Mouse (Mus musculus) mouse trophoblast stem cell (cell line): ENCODE results near the gene Gng12.
"Not testable (repeated sequence)": the region's sequence is repeated elsewhere in the genome, so short reads cannot be mapped to it uniquely, and the experiment has no call there.

Source experiments
- in situ Hi-C, 2 experiments: fragments of 300-500 bp; cut with MseI, MboI; formaldehyde crosslinking; loops; 2 replicates in 1 of 2; 3 replicates in 1 of 2; pipeline ENCODE4 v1.15.1; 2025

Gene Gng12

DNA sequence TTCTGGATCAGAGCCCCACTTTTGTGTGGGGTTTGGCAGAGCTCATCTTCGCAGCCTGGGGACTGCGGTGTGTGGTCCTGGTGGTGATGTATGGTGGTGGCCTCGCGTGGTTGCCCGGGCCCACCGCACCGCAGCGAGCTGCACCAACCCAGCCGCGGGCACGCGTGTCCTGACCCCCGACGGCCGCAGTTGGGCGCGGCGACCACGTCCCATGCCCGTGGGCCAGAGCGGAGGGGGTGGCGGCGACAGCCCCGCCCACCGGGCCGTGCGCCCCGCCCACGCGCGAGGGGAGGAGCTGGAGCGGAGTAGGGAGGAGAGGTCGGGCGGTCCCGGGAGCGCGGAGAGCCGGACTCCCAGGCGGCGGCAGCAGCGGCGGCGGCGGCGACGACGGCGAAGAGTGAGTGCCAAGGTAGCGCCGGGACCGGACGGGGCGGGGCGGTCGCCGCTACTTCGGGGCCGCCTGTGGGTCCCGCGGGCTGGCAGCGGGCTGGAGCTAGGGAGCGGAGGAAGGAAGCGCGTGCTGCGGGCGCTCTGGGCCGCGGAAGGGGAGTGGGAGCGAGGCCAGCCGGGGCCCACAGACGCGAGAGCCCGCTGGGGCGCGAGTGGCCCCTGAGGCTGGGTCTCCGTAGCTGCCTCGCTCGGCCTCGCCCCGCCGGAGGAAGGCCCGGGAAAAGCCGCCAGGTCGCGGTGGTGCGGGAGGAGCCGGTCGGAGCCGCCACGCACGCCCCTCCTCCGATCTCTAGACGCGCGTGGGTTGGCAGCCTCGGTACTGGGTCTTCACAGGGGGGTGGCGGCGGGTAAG, at the start of gene Gng12:
TSS of gene Gng12 (plus strand) at position 279 of the 802 bp plus-strand sequence.
- in situ Hi-C loops = no loop called here

DNA sequence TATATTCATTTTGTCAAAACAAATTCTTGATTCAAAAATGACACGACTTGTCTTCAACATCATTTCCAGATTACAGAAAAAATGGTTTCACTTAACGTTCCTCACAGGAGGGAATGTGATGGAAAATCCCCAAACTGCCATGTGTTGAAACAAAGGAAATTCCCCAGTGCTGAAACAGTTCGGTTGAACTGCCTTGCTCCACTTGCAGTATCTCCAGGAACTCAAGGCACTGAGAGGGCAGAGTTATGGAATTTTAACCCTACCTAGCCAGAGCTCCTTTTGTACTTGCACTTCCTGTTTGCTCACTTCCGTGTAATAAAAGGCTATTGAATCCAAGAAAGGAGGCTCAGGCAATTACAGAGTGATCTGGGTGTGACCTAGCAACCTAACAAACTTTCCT, 47.3 kb upstream of the Gng12 start:
- in situ Hi-C loops = loop anchor here in 1 of 2 experiments (10.0 kb wide), 2 partner anchors 96 to 306 kb away; no protein-coding TSS in a partner anchor

DNA sequence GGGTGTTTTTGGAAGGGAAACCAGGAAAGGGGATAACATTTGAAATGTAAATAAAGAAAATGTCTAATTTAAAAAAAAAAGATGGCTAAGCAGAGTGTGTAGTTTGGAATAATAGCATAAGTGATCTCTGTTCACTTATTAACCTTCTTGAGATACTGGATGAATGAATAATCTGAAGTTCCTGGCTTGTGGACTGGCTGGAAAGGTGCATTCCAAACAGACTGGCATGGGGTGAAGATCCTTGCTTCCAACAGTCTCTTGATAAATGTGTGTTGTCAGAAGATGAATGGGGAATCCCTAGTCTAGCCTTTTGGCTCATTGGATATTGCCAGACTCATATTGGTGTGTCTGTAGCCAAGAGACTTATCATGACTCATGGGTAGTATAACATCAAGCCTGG, 40.0 kb upstream of the Gng12 start:
- in situ Hi-C loops = no loop called here

DNA sequence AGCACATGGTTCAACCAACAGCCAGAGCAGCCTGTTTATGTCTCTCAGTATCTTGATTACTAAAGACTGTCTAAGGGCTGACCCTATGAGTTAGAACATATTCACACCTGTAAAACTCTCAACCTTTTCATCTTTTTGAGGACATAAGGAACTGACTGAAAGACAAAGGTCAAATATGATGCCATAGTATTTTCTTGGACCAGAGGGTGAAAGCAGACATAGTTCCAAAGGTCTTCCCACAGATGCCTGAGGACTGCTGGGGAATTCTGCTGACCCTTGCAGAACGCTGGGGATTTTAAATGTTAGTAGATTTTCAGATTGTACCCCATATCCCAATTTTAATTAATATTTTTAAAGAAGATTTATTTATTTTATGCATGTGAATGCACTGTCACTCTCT, 37.8 kb upstream of the Gng12 start:
- in situ Hi-C loops = no loop called here

DNA sequence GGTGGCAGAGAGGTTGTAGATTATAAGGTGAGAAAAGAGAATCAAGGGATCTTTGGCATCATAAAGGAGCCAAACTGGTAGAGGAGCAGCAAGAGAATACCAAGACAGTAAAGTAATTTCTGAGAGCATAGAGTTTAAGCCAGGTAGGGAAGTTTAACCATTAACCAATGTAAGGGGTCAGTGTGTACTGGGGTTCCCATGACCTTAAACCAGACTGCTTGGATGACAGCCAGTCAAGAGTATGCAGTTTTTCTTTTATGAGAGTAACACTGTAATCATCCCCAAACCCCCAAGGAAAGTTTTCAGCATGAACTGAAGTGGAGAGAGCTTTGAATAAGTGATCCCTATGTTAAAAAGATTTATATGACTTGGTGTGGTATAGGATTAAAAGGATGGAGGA, 36.8 kb upstream of the Gng12 start:
- in situ Hi-C loops = no loop called here

DNA sequence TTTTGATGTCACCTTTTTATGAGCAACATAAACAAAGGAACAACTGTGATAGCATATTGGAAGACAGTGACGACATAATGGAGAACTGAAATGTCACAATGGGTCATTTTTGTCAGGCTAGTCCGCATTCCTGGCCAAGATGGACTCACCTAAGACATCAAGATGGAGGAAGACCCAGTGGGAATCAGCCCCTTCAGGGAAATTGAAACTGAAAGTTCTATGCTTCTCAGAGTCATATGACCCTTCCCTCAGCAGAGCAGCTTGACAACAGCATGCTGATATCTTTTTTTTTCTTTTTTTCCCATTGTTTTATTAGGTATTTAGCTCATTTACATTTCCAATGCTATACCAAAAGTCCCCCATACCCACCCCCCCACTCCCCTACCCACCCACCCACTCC, 31.7 kb upstream of the Gng12 start:
- in situ Hi-C loops = no loop called here

DNA sequence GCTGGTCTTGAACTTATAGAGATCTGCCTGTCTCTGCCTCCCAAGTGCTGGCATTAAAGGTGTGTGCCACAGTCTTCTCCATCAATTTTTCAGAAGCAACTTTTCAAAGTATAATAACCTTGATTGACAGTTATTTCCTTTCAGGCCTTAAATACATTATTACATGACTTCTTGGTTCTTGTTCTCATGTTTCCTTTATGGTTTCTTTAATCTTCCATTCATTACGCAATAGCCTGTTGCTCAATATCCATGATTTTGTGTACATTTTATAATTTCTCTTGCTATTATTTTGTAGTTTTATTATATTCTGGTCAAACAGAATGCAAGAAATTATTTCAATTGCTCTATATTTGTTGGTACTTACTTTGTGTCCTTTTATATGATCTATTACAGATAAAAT, 29.9 kb upstream of the Gng12 start:
- in situ Hi-C loops = no loop called here

DNA sequence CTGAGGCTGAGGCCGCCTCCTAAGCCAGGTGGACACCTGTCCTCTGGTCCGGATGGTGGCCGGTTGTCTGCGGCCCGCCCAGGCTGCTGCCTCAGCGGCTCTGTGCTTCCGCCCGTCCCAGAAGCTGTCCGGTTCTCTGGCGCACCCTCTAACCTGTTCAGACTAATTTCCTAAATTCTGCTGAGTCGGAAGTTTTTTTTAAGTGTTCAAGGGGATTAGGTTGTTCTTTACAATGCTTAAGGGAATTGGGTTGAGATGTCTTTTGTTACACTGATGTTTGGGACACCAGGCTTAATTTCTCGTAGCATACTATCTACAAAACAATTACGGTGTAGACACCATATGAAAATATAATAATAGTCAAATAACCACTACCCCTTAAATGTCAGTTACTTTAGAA, 19.1 kb upstream of the Gng12 start:
- in situ Hi-C loops = not testable (repeated sequence)

DNA sequence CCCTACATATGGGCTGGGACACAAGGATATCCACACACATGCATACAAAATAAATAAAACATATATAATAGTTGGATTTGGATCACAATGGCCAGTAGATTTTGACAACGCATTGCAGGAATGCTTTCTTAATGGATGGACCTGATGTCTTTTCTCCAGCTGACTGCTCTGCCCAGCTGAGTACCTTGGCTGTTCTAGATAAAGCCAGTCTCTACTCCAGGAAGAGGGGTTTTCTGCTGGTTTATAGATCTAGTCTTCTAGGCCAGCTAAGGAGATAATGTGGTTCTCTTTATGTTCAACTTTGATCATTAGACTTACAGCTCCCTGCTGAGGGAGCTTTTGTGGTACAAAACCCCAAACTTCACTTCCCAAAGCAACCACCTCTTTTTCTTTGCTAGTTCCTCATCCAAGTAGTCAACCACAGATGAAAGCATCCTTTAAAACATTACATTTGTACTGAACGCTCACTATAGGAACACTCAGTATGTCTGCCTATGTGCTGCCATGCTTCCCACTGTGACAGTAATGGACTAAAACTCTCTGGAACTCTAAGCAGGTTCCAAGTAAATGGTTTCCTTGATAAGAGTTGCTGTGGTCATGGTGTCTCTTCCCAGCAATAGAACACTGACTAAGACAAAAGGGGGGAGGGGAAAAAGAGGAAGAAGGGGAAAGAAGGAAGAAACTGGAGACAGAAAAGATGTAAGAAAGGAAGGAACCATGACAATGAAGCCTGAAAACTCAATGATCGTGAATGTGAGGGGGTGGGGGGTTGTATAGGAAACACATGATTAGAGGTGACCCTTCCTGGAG, 5.6 kb upstream of the Gng12 start:
- in situ Hi-C loops = no loop called here

DNA sequence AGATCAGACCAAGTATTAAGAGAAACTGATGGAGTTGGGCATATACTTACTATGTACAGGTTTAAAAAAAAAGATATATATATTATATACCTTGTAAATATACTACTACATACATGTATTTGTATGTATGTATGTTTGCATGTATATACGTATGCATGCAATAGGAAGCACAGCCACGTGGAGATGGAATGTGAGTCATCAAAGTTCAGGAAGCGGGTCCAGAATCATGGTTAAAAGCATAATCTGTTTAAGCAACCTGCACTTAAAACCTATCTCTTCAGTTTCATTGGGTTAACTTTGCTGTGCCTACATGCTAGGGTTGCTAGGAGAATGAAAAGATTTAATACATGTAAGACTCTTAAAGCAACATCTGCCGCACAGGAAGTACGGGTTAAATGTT, 2.2 kb upstream of the Gng12 start:
- in situ Hi-C loops = no loop called here

DNA sequence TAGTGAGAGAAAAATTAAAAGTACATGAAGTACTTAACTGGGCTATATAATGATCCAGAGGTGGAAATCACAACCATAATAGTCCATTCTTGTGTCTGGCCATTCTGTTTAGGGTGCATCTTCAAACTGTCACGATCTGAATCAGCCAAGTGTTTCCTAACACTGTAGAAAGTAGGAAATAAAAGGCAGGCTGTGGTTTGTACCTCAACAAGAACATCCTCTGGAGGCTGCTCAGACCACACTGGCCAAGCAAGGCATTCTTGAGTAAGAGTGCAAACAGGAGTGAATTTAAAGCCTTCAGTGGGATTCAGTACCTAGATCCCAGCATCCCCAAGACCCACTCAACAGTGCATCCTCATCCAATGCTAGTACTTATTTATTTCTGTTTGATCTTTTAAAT, 1.2 kb upstream of the Gng12 start:
- in situ Hi-C loops = no loop called here

DNA sequence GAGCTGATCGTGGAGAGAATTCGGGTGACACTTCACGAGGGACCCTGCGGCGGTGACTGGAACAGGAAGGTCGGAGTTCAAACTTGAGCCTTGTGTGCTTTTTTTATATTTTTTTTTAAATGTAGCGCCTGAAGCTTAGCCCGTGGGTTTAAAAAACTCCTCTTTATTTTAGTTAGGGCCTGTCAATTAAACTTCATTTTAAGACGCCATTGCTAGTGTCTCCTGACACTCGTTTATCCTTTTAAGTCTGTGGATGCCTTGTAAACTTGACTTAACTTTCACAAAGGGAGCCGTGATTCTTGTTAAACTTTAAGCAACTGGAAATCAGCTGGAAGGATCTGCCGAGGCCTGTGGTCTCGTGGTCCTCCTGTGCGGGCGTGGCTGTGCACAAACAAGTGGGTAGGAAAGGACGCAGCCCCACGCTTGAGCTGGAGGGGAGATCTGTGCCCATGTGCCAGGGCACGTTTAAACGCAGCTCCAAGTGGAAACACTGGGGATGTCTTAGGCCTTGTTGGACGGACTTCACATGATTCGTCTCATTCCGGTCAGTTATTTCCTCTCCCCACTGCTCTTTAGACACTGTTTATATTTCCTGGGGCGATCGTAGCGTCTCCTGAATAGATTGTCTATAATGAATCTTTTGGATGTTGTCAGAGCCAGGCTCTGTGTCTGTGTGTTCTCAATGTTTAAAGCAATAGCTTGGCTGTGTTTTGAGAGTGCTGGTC, 886 bp downstream of the Gng12 start:
- in situ Hi-C loops = no loop called here

DNA sequence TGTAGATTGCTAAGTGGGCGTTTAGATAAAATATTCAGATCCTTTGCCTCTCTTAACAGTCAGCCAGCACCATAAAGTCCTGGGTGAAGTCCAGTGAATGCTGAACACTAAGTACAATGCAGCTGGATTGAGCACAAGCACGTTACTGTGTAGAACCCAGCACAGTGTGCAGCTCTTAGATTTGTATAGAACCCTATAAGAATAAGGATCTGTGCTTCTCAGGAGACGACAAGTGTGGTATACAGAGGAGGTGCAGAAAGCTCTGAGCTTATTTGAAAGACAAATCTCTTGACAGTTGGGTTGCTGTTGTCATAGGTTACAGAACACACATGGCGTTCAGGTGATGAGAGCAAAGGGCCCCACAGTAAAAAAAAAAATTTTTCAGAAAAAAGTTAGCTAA, 1.8 kb downstream of the Gng12 start:
- in situ Hi-C loops = no loop called here

DNA sequence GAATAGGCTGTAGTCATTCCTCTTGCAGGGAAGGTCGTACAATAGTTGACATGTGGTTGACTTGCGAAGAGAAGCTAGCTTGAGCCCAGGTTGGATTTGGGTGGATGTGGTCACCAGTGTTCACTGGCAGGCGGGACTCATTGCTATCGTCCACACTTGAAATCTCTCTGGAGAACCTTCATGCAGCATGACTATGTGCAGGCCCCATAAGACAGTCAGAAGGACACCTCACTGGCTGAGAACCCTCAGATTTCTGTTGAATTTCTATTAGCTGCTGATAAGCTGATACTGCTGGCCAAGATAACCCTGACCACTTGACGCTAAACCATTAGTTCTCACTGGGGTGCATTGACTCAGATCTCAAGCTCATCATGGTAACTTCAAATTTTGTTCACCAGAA, 5.7 kb downstream of the Gng12 start:
- in situ Hi-C loops = no loop called here

DNA sequence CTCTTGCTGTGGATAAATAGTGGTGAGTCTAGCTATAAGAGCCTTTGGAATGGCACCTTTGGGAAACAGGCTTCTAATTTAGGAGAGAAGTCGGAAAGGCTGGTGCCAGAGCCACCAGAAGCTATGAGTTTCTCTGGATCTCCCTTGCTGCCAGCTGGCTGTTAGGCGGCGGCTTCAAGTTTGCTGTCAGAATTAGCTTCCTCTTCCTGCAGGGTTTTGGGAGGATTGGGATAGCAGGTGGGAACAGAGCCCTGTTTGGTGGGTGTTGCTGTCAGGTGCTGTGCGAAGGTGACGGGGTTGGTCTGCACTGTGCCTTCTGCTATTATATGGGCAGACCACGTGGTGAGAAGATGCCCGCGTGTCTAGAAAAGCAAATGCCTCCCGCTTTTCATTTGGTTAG, 7.0 kb downstream of the Gng12 start:
- in situ Hi-C loops = no loop called here

DNA sequence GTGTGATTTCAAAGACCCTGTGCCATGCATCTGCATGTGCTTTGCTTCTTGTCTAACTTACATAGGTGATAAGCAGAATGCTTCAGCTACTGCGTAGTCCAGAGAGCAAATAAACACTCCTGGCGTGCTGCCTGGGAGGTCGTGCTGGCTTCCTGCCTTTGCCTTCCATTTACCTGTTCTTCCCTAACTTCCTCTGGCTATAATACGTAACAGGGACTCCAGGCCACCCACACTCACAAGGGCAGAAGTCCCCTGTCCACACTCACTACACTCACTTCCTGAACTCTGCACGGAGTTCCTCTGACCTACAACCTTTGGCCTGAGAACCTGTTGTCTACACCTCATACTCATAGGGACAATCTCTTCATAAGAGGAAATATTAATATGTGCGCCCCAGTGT, 7.5 kb downstream of the Gng12 start:
- in situ Hi-C loops = no loop called here

DNA sequence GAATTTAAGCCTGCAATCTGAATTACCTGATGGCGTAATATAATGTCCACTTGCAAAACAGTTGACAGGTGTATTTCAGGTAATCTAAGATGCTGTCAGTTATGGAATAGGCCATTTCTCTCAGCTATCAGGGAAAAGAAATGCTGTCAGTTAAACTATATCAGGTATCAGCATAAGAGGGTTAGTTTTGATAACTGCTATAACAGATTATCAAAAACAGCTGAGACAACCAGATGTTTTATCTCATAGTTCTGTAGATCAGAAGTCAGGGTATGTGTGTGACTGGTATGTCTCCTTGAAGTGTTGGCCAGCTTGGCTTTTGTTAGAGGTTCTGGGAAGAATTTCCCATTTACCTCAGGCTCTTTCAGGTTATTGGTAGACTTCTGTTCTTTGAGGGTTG, 10.0 kb downstream of the Gng12 start:
- in situ Hi-C loops = no loop called here

DNA sequence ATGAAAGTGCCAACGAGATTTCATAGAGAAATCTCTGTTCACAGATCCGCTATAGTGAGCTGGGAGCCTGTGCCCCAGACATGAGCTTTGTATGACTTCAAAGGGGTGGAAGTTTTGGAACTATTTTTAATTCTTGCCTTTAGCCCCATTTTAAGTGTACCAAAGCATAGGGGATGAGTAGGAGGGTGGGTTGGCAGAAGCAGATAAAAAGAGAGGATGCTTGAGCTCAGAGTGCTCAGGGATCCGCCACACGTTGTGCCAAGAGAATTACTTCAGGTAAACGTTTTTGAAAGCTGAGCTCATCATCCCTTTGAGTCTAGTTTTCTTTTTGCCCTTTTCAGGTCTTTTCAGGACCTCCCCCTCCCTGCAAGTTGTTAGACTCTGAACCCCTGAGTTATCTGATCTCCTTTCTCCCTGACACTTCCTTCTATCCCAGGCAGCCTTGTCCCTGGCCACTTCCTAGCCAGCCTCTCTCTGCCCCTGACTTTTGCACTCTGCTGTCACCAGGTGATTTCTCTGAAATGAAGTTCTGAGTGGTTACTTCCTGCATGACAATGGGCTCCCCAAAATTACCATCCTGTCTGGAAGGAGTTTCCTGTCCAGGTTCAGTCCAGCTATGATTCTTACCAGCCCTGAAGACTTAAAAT, 12.3 kb downstream of the Gng12 start:
- in situ Hi-C loops = no loop called here

DNA sequence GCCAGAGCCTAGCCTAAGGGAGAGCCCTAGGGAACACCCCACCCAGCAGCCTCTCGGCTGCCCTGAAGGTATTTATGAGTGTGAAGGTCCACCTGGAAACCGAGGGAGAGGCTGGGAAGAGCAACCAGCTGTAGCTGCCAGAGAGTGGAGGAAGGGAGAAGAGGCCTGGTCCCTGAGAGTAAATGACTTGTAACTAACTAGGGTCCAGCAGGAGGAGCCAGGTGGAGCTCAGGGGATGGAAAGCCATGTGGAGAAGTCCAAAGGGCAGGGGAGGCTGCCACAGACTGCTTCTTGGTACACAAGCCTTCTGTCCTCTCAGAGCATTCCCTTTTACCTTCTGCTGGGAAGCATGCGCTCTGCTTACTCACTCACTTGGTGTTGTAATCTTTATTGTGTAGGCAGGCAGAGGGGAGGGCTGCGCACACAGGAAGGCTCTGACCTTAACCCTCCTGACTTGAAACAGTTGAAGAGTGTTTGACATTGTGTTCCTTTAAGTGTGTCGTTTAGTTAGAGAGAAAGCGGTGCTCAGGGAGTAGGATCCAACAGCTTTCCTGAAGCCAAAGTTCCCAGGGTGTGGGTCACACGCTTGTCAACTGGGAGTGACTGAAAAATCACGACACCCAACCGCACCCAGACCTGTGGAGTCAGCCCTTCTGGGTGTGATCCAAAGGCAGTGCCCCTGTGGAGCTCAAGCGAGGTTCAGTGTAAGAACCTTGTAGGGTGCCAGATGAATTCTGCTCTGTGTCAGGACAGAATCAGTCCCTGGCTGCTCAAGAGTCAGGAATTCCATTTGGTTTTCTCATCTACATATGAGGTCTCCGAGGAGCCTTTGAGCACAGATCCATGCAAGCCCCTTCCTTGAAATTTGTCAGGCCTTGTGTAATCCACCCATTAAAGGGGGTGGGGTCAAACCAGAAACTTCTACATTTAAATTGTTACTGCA, 14.6 kb downstream of the Gng12 start:
- in situ Hi-C loops = no loop called here

DNA sequence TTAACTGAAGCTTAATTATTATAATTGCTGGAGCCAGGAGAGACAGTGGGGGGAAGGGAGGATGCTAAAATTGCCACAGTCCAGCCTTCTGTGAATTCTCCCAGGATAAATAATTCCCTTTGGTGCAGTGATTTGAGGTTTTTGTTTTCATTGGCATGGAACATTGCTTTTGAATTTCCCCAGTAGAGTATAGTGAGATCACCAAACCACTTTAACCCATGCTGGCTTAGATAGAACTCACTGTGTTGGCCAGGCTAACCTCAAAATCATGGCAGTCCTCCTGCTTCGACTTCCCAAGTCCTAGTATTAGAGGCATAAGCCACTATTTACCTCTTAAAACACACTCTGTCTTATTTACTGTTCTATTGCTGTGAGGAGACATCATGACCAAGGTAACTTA, 17.2 kb downstream of the Gng12 start:
- in situ Hi-C loops = no loop called here

DNA sequence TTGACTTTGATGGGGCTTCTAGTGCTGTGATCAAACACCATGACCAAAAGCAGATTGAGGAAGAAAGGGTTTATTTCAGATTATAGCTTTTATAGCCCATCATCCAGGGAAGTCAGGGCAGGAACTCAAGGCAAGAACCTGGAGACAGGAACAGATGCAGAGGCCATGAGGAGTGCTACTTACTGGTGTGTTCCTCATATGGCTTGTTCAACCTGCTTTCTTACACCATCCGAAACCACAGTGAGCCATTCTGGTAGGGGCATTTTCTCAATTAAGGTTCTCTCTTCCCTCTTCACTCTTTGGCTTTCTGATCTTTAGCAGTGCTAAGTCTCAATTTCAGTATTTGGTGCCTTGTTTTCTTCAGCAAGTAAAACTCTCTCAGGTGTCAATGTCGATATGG, 19.4 kb downstream of the Gng12 start:
- in situ Hi-C loops = no loop called here
